Mouse (Mus musculus): ENCODE results near the gene Phactr1.

The Phactr1 gene

GRCm38 (mm10) chr13:43021031-43021430 lies 340.6 kb downstream of the Phactr1 start:
- DNase-seq (ENCODE audit: low read depth, low spot score) = no peak

- DNase-seq (ENCODE audit: low read depth, low spot score) = no peak
Observed at GRCm38 (mm10) chr13:43023005-43023404, 342.6 kb downstream of the Phactr1 start.

GRCm38 (mm10) chr13:43027568-43027967 lies 347.1 kb downstream of the Phactr1 start:
- DNase-seq (ENCODE audit: low read depth, low spot score) = no peak

GRCm38 (mm10) chr13:43030222-43030621 lies 349.8 kb downstream of the Phactr1 start:
- no peak for DNase-seq (ENCODE audit: low read depth, low spot score)

GRCm38 (mm10) chr13:43032451-43032850 lies 352.0 kb downstream of the Phactr1 start:
- DNase-seq (ENCODE audit: low read depth, low spot score) = no peak

GRCm38 (mm10) chr13:43036510-43036909 lies 356.1 kb downstream of the Phactr1 start:
- no peak for DNase-seq (ENCODE audit: low read depth, low spot score)

- DNase-seq (ENCODE audit: low read depth, low spot score) = no peak
Observed at GRCm38 (mm10) chr13:43042766-43043165, 362.3 kb downstream of the Phactr1 start.

- DNase-seq (ENCODE audit: low read depth, low spot score) = no peak
Observed at GRCm38 (mm10) chr13:43048553-43048952, 368.1 kb downstream of the Phactr1 start.

- no peak for DNase-seq (ENCODE audit: low read depth, low spot score)
Observed at GRCm38 (mm10) chr13:43053201-43053600, 372.8 kb downstream of the Phactr1 start.

GRCm38 (mm10) chr13:43055136-43055535 lies 374.7 kb downstream of the Phactr1 start:
- no peak for DNase-seq (ENCODE audit: low read depth, low spot score)

- no peak for DNase-seq (ENCODE audit: low read depth, low spot score)
Observed at GRCm38 (mm10) chr13:43057104-43057503, 376.7 kb downstream of the Phactr1 start.

GRCm38 (mm10) chr13:43063355-43063754 lies 382.9 kb downstream of the Phactr1 start:
- DNase-seq (ENCODE audit: low read depth, low spot score) = no peak

GRCm38 (mm10) chr13:43068716-43069265 lies 388.4 kb downstream of the Phactr1 start:
- DNase-seq (ENCODE audit: low read depth, low spot score) = no peak

- no peak for DNase-seq (ENCODE audit: low read depth, low spot score)
Observed at GRCm38 (mm10) chr13:43070496-43070895, 390.1 kb downstream of the Phactr1 start.

GRCm38 (mm10) chr13:43070971-43071370 lies 390.5 kb downstream of the Phactr1 start:
- no peak for DNase-seq (ENCODE audit: low read depth, low spot score)

- no peak for DNase-seq (ENCODE audit: low read depth, low spot score)
Observed at GRCm38 (mm10) chr13:43075456-43075855, 395.0 kb downstream of the Phactr1 start.

- no peak for DNase-seq (ENCODE audit: low read depth, low spot score)
Observed at GRCm38 (mm10) chr13:43077485-43077884, 397.1 kb downstream of the Phactr1 start.

GRCm38 (mm10) chr13:43085226-43085625 lies 404.8 kb downstream of the Phactr1 start:
- no peak for DNase-seq (ENCODE audit: low read depth, low spot score)

GRCm38 (mm10) chr13:43094365-43094764 lies 413.9 kb downstream of the Phactr1 start:
- DNase-seq (ENCODE audit: low read depth, low spot score) = peak; percentile 47

GRCm38 (mm10) chr13:43102943-43103342 lies 422.5 kb downstream of the Phactr1 start:
- DNase-seq (ENCODE audit: low read depth, low spot score) = no peak

GRCm38 (mm10) chr13:43104496-43104895 lies 424.1 kb downstream of the Phactr1 start:
- DNase-seq (ENCODE audit: low read depth, low spot score) = no peak

- no peak for DNase-seq (ENCODE audit: low read depth, low spot score)
Observed at GRCm38 (mm10) chr13:43112280-43112679, 431.9 kb downstream of the Phactr1 start.

- DNase-seq (ENCODE audit: low read depth, low spot score) = no peak
Observed at GRCm38 (mm10) chr13:43112707-43113106, 432.3 kb downstream of the Phactr1 start.

- no peak for DNase-seq (ENCODE audit: low read depth, low spot score)
Observed at GRCm38 (mm10) chr13:43113141-43113540, 432.7 kb downstream of the Phactr1 start.
